Mouse (Mus musculus) lung, embryonic 16.5 days (tissue): ENCODE data around the gene Abca12. TPM values are rescaled to one million over a fixed set of nuclear protein-coding genes. Genes with fewer than 3 reads are reported as not detected.
A peak's percentile ranks its signal among the peaks of the same experiment; 100 is the strongest.

Source experiments
- ATAC-seq: fragments of 200-750 bp; cut with Nextera tagmentation; 2 replicates; pipeline ENCODE4 v1.8.0; 2017; ENCODE audit warnings: low read depth, mild to moderate bottlenecking, moderate library complexity
- H3K27ac ChIP-seq: fragments of 300-500 bp; sonication (generic); 2 replicates; pipeline ENCODE4 v1.5.1; 2014; ENCODE audit warnings: mild to moderate bottlenecking, control low read depth, low read length
- H3K27me3 ChIP-seq: fragments of 300-500 bp; sonication (generic); 2 replicates; pipeline ENCODE4 v1.6.1; 2014; ENCODE audit warnings: low read depth, low read length, mixed read lengths; ENCODE audit not compliant: control insufficient read depth, insufficient read depth
- H3K36me3 ChIP-seq: fragments of 300-500 bp; sonication (generic); 2 replicates; pipeline ENCODE4 v1.6.1; 2014; ENCODE audit warnings: low read length; ENCODE audit not compliant: control insufficient read depth, insufficient read depth
- H3K4me1 ChIP-seq: fragments of 300-500 bp; sonication (generic); replicated peaks from 2 replicates; pipeline ENCODE4 v1.6.1; 2014; ENCODE audit warnings: low read length, mixed read lengths; ENCODE audit not compliant: control insufficient read depth, insufficient read depth
- H3K4me2 ChIP-seq: fragments of 300-500 bp; sonication (generic); 2 replicates; pipeline ENCODE4 v1.6.1; 2014; ENCODE audit warnings: low read depth, low read length, control low read depth
- H3K4me3 ChIP-seq: fragments of 300-500 bp; sonication (generic); 2 replicates; pipeline ENCODE4 v1.5.1; 2014; ENCODE audit warnings: mild to moderate bottlenecking, low read length, control low read depth
- H3K9ac ChIP-seq: fragments of 300-500 bp; sonication (generic); 2 replicates; pipeline ENCODE4 v1.6.1; 2014; ENCODE audit warnings: low read length, control low read depth
- H3K9me3 ChIP-seq: fragments of 300-500 bp; sonication (generic); 2 replicates; pipeline ENCODE4 v1.6.1; 2016; ENCODE audit warnings: low read length; ENCODE audit not compliant: control insufficient read depth
- WGBS: fragments of 180-500 bp; shearing (Covaris S2); extraction: QIAGEN DNeasy Blood & Tissue Kit; methylation state at CpG from one replicate; pipeline ENCODE4 v1.1.7; 2014; 5-methylcytosine and 5-hydroxymethylcytosine counted together
- polyA plus RNA-seq: library from polyadenylated mRNA; unstranded; fragments of >200 nt; fragmentation: Nextera tagmentation; extraction: Ambion mirVana; gene quantifications from 2 replicates; pipeline ENCODE4 v1.2.1, GENCODE M21; 2015

Abca12 gene
- polyA plus RNA-seq: 0.05 TPM in 1 of 2 replicates, not detected in the other

GRCm38 (mm10) chr1:71414810-71415209 lies at the start of gene Abca12:
Abca12 (minus strand) TSS chr1:71414910.
- no peaks in the 10 kb centered on the region for H3K27me3 ChIP-seq
- H3K36me3 ChIP-seq: no peaks in the 10 kb centered on the region
- H3K4me2 ChIP-seq: no peak within 1 kb of the TSS
- ATAC-seq: no peak
- H3K9ac ChIP-seq: no peak within 1 kb of the TSS
- H3K4me1 ChIP-seq: no peaks in the 10 kb centered on the region
- no peak within 1 kb of the TSS for H3K4me3 ChIP-seq
- no peak within 1 kb of the TSS for H3K27ac ChIP-seq
- no peaks in the 10 kb centered on the region for H3K9me3 ChIP-seq
- 73% methylated on average over 7 of the region's 7 CpGs for WGBS

GRCm38 (mm10) chr1:71457961-71458360 lies 43.3 kb upstream of the Abca12 start:
- Histone ChIP-seq H3K27ac (no peak overlapping the region), H3K4me2 (no peak overlapping the region), H3K36me3 (no peaks in the 10 kb centered on the region), H3K4me3 (no peak overlapping the region), H3K9ac (no peak overlapping the region), H3K27me3 (no peaks in the 10 kb centered on the region), H3K9me3 (no peaks in the 10 kb centered on the region), H3K4me1 (no peaks in the 10 kb centered on the region)
- WGBS: 62% methylated on average over 3 of the region's 3 CpGs
- ATAC-seq: no peak

- Histone ChIP-seq H3K4me2 (no peak overlapping the region), H3K9ac (no peak overlapping the region), H3K4me1 (no peaks in the 10 kb centered on the region), H3K9me3 (no peaks in the 10 kb centered on the region), H3K36me3 (no peaks in the 10 kb centered on the region), H3K4me3 (no peak overlapping the region), H3K27me3 (no peaks in the 10 kb centered on the region), H3K27ac (no peak overlapping the region)
- no peak for ATAC-seq
- 80% methylated on average over 4 of the region's 4 CpGs for WGBS
Observed at GRCm38 (mm10) chr1:71447424-71447823, 32.7 kb upstream of the Abca12 start.

- H3K4me1 ChIP-seq: no peaks in the 10 kb centered on the region
- no peaks in the 10 kb centered on the region for H3K9me3 ChIP-seq
- H3K9ac ChIP-seq: no peak overlapping the region
- no peaks in the 10 kb centered on the region for H3K27me3 ChIP-seq
- H3K27ac ChIP-seq: no peak overlapping the region; the same call in 1 of the 2 replicates
- ATAC-seq: peak; percentile 79
- no peak overlapping the region for H3K4me2 ChIP-seq
- H3K4me3 ChIP-seq: no peak overlapping the region
- H3K36me3 ChIP-seq: no peaks in the 10 kb centered on the region
- 24% methylated on average over 13 of the region's 13 CpGs for WGBS
Observed at GRCm38 (mm10) chr1:71421741-71422333, 7.1 kb upstream of the Abca12 start.

GRCm38 (mm10) chr1:71418467-71418866 lies 3.8 kb upstream of the Abca12 start:
- Histone ChIP-seq H3K4me3 (no peak overlapping the region), H3K9me3 (no peaks in the 10 kb centered on the region), H3K36me3 (no peaks in the 10 kb centered on the region), H3K27me3 (no peaks in the 10 kb centered on the region), H3K4me1 (no peaks in the 10 kb centered on the region), H3K4me2 (no peak overlapping the region), H3K9ac (no peak overlapping the region), H3K27ac (no peak overlapping the region)
- WGBS: 84% methylated on average over 5 of the region's 5 CpGs
- no peak for ATAC-seq

GRCm38 (mm10) chr1:71417951-71418350 lies 3.2 kb upstream of the Abca12 start:
- Histone ChIP-seq H3K27ac (no peak overlapping the region), H3K9ac (no peak overlapping the region), H3K27me3 (no peaks in the 10 kb centered on the region), H3K4me2 (no peak overlapping the region), H3K4me1 (no peaks in the 10 kb centered on the region), H3K4me3 (no peak overlapping the region), H3K36me3 (no peaks in the 10 kb centered on the region), H3K9me3 (no peaks in the 10 kb centered on the region)
- 82% methylated on average over 5 of the region's 5 CpGs for WGBS
- ATAC-seq: no peak

- Histone ChIP-seq H3K36me3 (no peaks in the 10 kb centered on the region), H3K9ac (no peak overlapping the region), H3K4me1 (no peaks in the 10 kb centered on the region), H3K27me3 (no peaks in the 10 kb centered on the region), H3K4me2 (no peak overlapping the region), H3K27ac (no peak overlapping the region), H3K9me3 (no peaks in the 10 kb centered on the region), H3K4me3 (no peak overlapping the region)
- ATAC-seq: no peak
- WGBS: 61% methylated on average over 4 of the region's 6 CpGs
Observed at GRCm38 (mm10) chr1:71414084-71414483, 626 bp downstream of the Abca12 start.

- no peaks in the 10 kb centered on the region for H3K27me3 ChIP-seq
Observed at GRCm38 (mm10) chr1:71413114-71413513, 1.6 kb downstream of the Abca12 start.

GRCm38 (mm10) chr1:71407711-71408110 lies 7.0 kb downstream of the Abca12 start:
- H3K4me3 ChIP-seq: no peak overlapping the region
- no peaks in the 10 kb centered on the region for H3K36me3 ChIP-seq
- no peak for ATAC-seq
- WGBS: 46% methylated on average over 7 of the region's 7 CpGs
- H3K4me1 ChIP-seq: no peaks in the 10 kb centered on the region
- H3K9ac ChIP-seq: no peak overlapping the region
- no peak overlapping the region for H3K4me2 ChIP-seq
- H3K27me3 ChIP-seq: no peaks in the 10 kb centered on the region
- H3K27ac ChIP-seq: no peak overlapping the region
- no peaks in the 10 kb centered on the region for H3K9me3 ChIP-seq

More at GRCm38 (mm10) chr1:71413114-71413513, 1.6 kb downstream of the Abca12 start:
- Histone ChIP-seq H3K4me1 (no peaks in the 10 kb centered on the region), H3K9me3 (no peaks in the 10 kb centered on the region), H3K4me3 (no peak overlapping the region), H3K27ac (no peak overlapping the region), H3K4me2 (no peak overlapping the region), H3K36me3 (no peaks in the 10 kb centered on the region), H3K9ac (no peak overlapping the region)
- 83% methylated on average over 11 of the region's 11 CpGs for WGBS
- ATAC-seq: no peak

GRCm38 (mm10) chr1:71397635-71398034 lies 17.1 kb downstream of the Abca12 start:
- no peak overlapping the region for H3K9ac ChIP-seq
- no peaks in the 10 kb centered on the region for H3K9me3 ChIP-seq
- no peaks in the 10 kb centered on the region for H3K27me3 ChIP-seq
- H3K27ac ChIP-seq: no peak overlapping the region
- H3K4me2 ChIP-seq: no peak overlapping the region
- no peak overlapping the region for H3K4me3 ChIP-seq
- 25% methylated on average over 3 of the region's 3 CpGs for WGBS
- H3K36me3 ChIP-seq: no peaks in the 10 kb centered on the region
- H3K4me1 ChIP-seq: no peaks in the 10 kb centered on the region
- ATAC-seq: peak; percentile 56
